Mouse (Mus musculus) cerebral cortex, adult 2 months (tissue): Measurements from ENCODE around the gene Hes7.

Source experiments
- WGBS: fragments of 180-500 bp; shearing (Covaris S2); methylation state at CpG from one replicate; pipeline ENCODE4 v1.1.7; 2018; 5-methylcytosine and 5-hydroxymethylcytosine counted together

The Hes7 gene

GRCm38 (mm10) chr11:69120221-69121000 lies at the start of gene Hes7:
TSS of gene Hes7 (plus strand) at chr11:69120404.
- WGBS: 16% methylated on average over 27 of the region's 27 CpGs

GRCm38 (mm10) chr11:69070590-69071222 lies 49.5 kb upstream of the Hes7 start, which contains the start of gene Tmem107:
TSS of gene Tmem107 (plus strand) at chr11:69070806.
- under 1% methylated on average over 47 of the region's 47 CpGs for WGBS

GRCm38 (mm10) chr11:69071262-69071661 lies 48.9 kb upstream of the Hes7 start:
- WGBS: 14% methylated on average over 9 of the region's 9 CpGs

GRCm38 (mm10) chr11:69072234-69072633 lies 48.0 kb upstream of the Hes7 start:
- WGBS: 74% methylated on average over 11 of the region's 11 CpGs

GRCm38 (mm10) chr11:69072666-69073064 lies 47.5 kb upstream of the Hes7 start:
- WGBS: 4% methylated on average over 9 of the region's 9 CpGs

GRCm38 (mm10) chr11:69073065-69073888 lies 46.9 kb upstream of the Hes7 start:
- under 1% methylated on average over 14 of the region's 14 CpGs for WGBS

- WGBS: 23% methylated on average over 6 of the region's 6 CpGs
Measured at GRCm38 (mm10) chr11:69073951-69074775, 46.0 kb upstream of the Hes7 start.

- WGBS: 44% methylated on average over 2 of the region's 2 CpGs
Measured at GRCm38 (mm10) chr11:69074776-69075069, 45.5 kb upstream of the Hes7 start.

- WGBS: 59% methylated on average over 9 of the region's 9 CpGs
Measured at GRCm38 (mm10) chr11:69075764-69076479, 44.3 kb upstream of the Hes7 start.

- 40% methylated on average over 5 of the region's 5 CpGs for WGBS
Measured at GRCm38 (mm10) chr11:69076572-69076971, 43.6 kb upstream of the Hes7 start.

- WGBS: 91% methylated on average over 9 of the region's 9 CpGs
Measured at GRCm38 (mm10) chr11:69077316-69077715, 42.9 kb upstream of the Hes7 start.

- WGBS: 91% methylated on average over 6 of the region's 6 CpGs
Measured at GRCm38 (mm10) chr11:69078041-69078440, 42.2 kb upstream of the Hes7 start.

GRCm38 (mm10) chr11:69078805-69079438 lies 41.3 kb upstream of the Hes7 start:
- WGBS: 72% methylated on average over 5 of the region's 5 CpGs

- 88% methylated on average over 15 of the region's 15 CpGs for WGBS
Measured at GRCm38 (mm10) chr11:69080102-69080854, 39.9 kb upstream of the Hes7 start.

- 90% methylated on average over 8 of the region's 8 CpGs for WGBS
Measured at GRCm38 (mm10) chr11:69080855-69081222, 39.4 kb upstream of the Hes7 start.

GRCm38 (mm10) chr11:69081613-69082012 lies 38.6 kb upstream of the Hes7 start:
- WGBS: 90% methylated on average over 7 of the region's 7 CpGs

- WGBS: 79% methylated on average over 6 of the region's 6 CpGs
Measured at GRCm38 (mm10) chr11:69085608-69086007, 34.6 kb upstream of the Hes7 start.

- 37% methylated on average over 6 of the region's 6 CpGs for WGBS
Measured at GRCm38 (mm10) chr11:69086390-69086789, 33.8 kb upstream of the Hes7 start.

GRCm38 (mm10) chr11:69087082-69087481 lies 33.1 kb upstream of the Hes7 start:
- 35% methylated on average over 4 of the region's 4 CpGs for WGBS

- WGBS: 73% methylated on average over 2 of the region's 2 CpGs
Measured at GRCm38 (mm10) chr11:69087597-69087996, 32.6 kb upstream of the Hes7 start.
